Mouse (Mus musculus) left cerebral cortex, adult 11 months (tissue): ENCODE measurements around the gene Katnal1.
A peak's percentile ranks its signal among the peaks of the same experiment; 100 is the strongest.

Experiments used
- DNase-seq: peaks from one replicate; pipeline ENCODE4 v3.0.0; 2022; ENCODE audit warnings: low spot score

Gene Katnal1

GRCm38 (mm10) chr5:148883671-148884070 is 45.4 kb downstream of the Katnal1 start:
- no peak for DNase-seq

- DNase-seq = no peak
These were observed 49.9 kb downstream of the Katnal1 start for GRCm38 (mm10) chr5:148879218-148879617.

- DNase-seq = no peak
These were observed 56.0 kb downstream of the Katnal1 start for GRCm38 (mm10) chr5:148873116-148873515.

DNA sequence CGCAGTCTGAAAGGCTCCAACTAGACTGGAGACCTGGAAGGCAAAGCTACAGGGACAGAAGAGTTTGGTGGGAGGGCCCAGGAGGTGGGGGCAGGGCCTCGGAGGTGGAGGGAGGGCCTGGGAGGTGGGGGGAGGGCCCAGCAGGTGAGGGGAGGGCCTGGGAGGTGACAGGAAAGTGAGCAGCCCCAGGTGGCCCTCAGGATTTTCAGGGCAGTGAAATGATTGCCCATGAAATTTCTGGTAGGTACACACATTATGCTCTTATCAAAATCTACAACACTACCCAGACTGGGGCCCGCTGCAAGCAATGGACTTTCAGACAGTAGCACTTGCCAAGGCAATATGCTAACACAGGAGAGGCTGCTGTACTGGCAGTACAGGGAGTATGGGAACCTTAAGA is 59.5 kb downstream of the Katnal1 start:
- no peak for DNase-seq

DNA sequence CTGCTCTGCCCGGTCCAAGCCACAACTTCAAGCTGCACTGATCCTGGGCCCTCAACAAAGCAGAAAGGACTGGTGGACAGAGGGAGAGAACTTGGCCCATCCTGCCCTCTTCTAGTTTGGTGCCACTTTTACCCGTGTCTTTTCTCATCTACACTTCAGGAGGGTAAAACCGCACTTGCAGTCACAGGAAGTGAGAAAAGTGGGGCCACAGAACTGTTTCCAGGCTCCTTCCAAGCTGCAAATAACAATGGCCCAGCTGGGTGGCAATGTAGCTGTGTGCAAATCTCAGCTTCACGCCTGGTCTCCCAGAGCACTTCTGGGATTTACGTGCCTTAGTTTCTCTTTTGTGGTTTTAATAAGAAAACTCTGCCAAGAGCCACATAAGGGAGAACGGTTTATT is 61.4 kb downstream of the Katnal1 start:
- no peak for DNase-seq

- no peak for DNase-seq
These were observed 61.9 kb downstream of the Katnal1 start for GRCm38 (mm10) chr5:148867171-148867570.

DNA sequence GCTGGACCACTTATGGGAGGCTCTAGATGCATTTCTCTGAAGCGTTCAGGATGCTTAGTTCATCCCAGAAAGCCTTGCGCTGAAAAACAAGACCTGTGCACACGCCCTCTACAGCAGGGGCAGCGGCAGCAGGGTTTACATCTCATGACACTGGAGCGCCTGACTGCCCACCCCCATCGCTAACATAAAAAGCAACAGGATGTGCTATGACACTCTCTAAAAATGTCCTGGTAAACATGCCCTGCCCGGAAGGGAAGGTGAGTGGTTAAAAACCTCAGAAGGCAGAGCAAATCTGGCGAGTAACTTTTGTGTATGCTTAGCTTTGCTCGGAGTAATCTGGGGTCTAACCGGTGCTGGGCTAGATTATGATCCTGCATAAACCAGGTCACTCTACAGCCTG is 62.5 kb downstream of the Katnal1 start:
- no peak for DNase-seq

DNA sequence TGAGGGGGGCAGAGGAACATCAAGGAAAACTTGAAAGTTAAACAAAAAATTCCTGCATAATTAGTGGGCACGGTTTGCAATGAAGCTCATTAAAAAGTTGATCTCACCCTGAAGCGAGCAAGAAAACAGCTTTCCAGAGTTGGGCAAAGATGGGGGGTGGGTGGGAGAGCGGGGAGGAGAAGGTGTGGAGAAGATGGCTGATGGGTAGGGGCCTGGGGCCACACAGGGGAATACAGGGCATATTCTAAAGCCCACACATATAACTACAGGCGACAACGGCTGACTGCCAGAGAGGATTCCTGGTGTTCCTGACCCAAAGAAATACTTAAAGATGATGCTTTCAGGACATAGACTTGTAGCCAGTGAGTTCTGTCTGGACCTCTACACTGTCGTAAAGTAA is 65.7 kb downstream of the Katnal1 start:
- DNase-seq = no peak

DNA sequence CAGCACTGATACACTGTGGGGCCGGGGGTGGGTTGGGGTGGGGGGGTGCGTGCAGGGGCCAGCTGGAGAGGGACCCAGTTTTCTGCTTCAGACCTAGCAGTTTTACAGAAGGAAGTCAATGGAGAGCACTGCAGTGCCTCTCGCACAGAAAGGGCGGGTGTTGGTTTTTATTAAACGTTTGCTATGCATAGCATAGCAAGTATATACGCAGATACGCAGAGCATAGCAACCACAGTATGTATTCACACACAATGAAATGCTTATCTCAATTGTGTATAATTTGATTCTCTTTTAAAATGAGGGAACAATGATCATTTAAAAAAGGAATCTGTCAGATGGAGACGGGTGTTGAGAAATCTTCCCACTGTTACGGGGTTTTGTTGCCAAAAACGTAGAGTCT is 66.3 kb downstream of the Katnal1 start:
- DNase-seq = no peak

DNA sequence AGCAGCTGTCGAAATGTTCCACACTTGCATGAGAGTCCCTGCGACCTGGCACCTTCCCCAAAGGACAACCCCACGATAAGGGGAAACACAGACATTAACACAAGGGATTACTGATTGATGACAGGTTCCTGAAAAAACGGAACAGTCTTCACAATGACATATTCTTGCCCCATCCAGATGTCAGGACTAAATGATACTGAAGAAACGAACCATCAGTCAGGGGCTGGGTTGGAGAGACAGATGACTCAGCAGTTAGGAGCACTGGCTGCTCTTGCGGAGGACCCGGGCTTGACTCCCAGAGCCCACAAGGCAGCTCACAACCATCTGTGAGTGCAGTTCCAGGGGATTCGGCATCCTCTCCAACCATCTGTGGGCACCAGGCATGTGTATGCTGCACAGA is 67.0 kb downstream of the Katnal1 start:
- DNase-seq = no peak

DNA sequence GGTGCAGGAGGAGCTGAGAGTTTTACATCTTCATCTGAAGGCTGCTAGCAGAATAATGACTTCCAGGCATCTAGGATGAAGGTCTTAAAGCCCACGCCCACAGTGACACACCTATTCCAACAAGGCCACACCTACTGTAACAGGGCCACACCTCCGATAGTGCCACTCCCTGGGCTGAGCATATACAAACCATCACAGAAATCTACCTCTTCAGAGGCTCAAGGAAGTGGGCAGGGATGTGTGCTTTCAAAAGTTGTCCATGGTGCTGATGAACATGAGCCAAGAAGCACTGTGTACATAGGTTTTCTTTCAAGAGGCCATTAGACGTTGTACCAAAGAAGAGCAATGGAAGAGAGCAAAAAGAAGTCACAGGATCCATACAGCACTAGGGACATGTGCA is 71.6 kb downstream of the Katnal1 start:
- DNase-seq = no peak

DNA sequence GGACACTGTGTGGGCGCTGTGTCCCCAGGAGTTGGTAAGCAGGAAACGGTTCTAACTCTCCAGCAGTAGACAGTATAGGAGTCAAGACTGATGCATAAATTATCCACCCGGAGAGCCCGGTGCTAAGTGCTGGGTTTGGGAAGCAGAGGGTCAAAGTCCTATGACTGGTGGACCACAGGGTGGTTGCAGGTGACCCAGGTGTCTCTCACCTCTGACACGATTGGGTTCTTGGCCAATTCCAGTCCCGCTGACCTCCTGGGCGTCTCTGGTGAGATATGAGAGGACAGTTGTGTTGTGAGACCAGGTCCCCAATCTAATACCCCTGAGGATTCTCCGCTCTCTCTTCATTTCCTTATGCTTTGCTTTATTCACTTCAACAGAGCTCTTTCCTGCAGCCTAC is 74.1 kb downstream of the Katnal1 start:
- DNase-seq = no peak

GRCm38 (mm10) chr5:148854166-148854565 is 75.0 kb downstream of the Katnal1 start:
- no peak for DNase-seq

- DNase-seq = no peak
These were observed 79.6 kb downstream of the Katnal1 start for GRCm38 (mm10) chr5:148849516-148849915.

GRCm38 (mm10) chr5:148847032-148847431 is 82.1 kb downstream of the Katnal1 start:
- no peak for DNase-seq

DNA sequence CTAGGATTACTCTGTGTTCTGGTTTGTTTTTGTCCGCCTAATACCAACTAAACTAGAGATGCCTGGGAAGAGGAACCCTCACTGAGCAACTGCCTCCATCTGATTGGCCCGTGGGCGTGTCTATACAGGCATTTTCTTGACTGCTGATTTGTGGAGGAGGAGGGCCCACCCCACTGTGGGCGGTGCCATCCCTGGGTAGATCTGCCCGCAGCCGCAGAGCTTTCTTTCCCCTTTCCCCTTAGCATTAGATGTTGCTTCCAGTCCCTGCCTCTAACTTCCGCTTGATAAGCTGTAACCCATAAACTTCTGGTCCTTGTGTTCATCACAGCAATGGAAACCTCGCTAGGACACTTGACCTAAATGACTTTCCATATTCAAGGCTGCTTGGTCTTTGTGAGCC is 92.1 kb downstream of the Katnal1 start:
- no peak for DNase-seq

- peak; percentile 39 for DNase-seq
These were observed 97.4 kb downstream of the Katnal1 start for GRCm38 (mm10) chr5:148831596-148832257.

GRCm38 (mm10) chr5:148831141-148831547 is 98.0 kb downstream of the Katnal1 start:
- DNase-seq = no peak

DNA sequence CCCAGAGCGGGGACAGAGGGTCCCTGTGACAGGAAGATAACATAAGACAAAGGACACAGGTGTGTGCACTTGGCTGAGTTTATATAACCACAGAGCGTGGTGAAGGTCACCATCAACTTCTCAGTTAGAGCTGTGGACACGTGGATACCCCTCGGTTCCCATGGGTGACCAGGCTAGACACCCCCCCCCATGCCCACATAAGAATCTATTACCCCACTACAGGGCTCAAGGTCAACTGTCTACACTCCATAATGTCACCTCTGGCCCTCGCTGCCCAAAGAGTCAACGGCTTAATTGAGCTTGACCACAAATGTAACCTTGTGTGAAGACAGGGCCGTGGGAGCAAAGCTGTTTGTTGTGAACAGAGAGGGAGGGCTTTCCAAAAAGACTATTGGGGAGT is 103.4 kb downstream of the Katnal1 start:
- DNase-seq = no peak

- DNase-seq = no peak
These were observed 106.3 kb downstream of the Katnal1 start for GRCm38 (mm10) chr5:148822772-148823171.
